ENCODE assay signal across 10 mouse cellular contexts in genomic region chr11:36334100-36334735, GRCm38 (mm10).
A peak's percentile ranks its signal among the peaks of the same experiment; 100 is the strongest.
DNase-seq lines count a peak whose midpoint lies in the region; ATAC-seq lines count a peak whose summit lies in the region.
"Had no signal": no experiment of that assay in that cellular context is flagged by ENCODE, and none has a peak within 500 bp of the region (broad histone marks: within the 10 kb centered on the region; RNA-seq: fewer than 3 reads in every experiment).

No protein-coding gene starts in this region.

- H3K9me3 ChIP-seq in heart, embryonic 13.5 days: no peaks in the 10 kb centered on the region
- no peaks in the 10 kb centered on the region for H3K9me3 ChIP-seq in forebrain, embryonic 14.5 days (replicated peaks; ENCODE audit: control insufficient read depth, low read length)
- H3K9me3 ChIP-seq in midbrain, embryonic 11.5 days (ENCODE audit: control insufficient read depth, low read length): no peaks in the 10 kb centered on the region

- no peak overlapping the region for H3K27ac ChIP-seq in heart, embryonic 13.5 days (replicated peaks)
- H3K27ac ChIP-seq in forebrain, embryonic 14.5 days (ENCODE audit: low read depth, low read length): no peak overlapping the region
- no peak overlapping the region for H3K27ac ChIP-seq in midbrain, embryonic 11.5 days (ENCODE audit: low read depth, low read length)

- 4% methylated on average over 7 of the region's 7 CpGs for WGBS in heart, embryonic 13.5 days
- 4% methylated on average over 7 of the region's 7 CpGs for WGBS in forebrain, embryonic 14.5 days
- 10% methylated on average over 7 of the region's 7 CpGs for WGBS in midbrain, embryonic 11.5 days

- no peak for DNase-seq in heart, adult 9 months (ENCODE audit: low spot score in 2 of 2)
- peak; percentile 5 for DNase-seq in adrenal gland, postnatal 25 days
- DNase-seq in forebrain, embryonic 14.5 days (ENCODE audit: low spot score): peak; percentile 46
- peak; percentile 82 for DNase-seq in midbrain, embryonic 11.5 days (ENCODE audit: low spot score, missing footprints)
- DNase-seq in thymus, adult 18-20 months: no peak
- DNase-seq in right cerebral cortex, postnatal 14 days: no peak

- no peak overlapping the region; the same call in 1 of the 2 replicates for H3K9ac ChIP-seq in heart, embryonic 13.5 days
- H3K9ac ChIP-seq in forebrain, embryonic 14.5 days (ENCODE audit: low read length): no peak overlapping the region
- H3K9ac ChIP-seq in midbrain, embryonic 11.5 days (ENCODE audit: low read length): no peak overlapping the region

- peak overlapping the region; percentile 45 for H3K4me2 ChIP-seq in heart, embryonic 13.5 days
- H3K4me2 ChIP-seq in forebrain, embryonic 14.5 days (ENCODE audit: low read length): no peak overlapping the region
- no peak overlapping the region for H3K4me2 ChIP-seq in midbrain, embryonic 11.5 days

- no peaks in the 10 kb centered on the region for H3K36me3 ChIP-seq in heart, embryonic 13.5 days
- H3K36me3 ChIP-seq in forebrain, embryonic 14.5 days (ENCODE audit: control insufficient read depth, insufficient read depth, low read length): no peaks in the 10 kb centered on the region
- H3K36me3 ChIP-seq in midbrain, embryonic 11.5 days (ENCODE audit: control insufficient read depth, insufficient read depth, low read length): no peaks in the 10 kb centered on the region

- peaks cover 18% of the 10 kb centered on the region for H3K4me1 ChIP-seq in heart, embryonic 13.5 days
- peaks cover 16% of the 10 kb centered on the region; the same call in 1 of the 2 replicates for H3K4me1 ChIP-seq in forebrain, embryonic 14.5 days (ENCODE audit: control insufficient read depth, insufficient read depth, low read length)
- H3K4me1 ChIP-seq in midbrain, embryonic 11.5 days (ENCODE audit: control insufficient read depth, insufficient read depth, low read length): peaks cover 3% of the 10 kb centered on the region; the same call in 1 of the 2 replicates

- H3K27me3 ChIP-seq in heart, embryonic 13.5 days (replicated peaks): no peaks in the 10 kb centered on the region
- no peaks in the 10 kb centered on the region for H3K27me3 ChIP-seq in forebrain, embryonic 14.5 days (replicated peaks; ENCODE audit: control insufficient read depth, insufficient read depth, low read length)
- H3K27me3 ChIP-seq in midbrain, embryonic 11.5 days (ENCODE audit: control insufficient read depth, insufficient read depth, low read length): no peaks in the 10 kb centered on the region
- H3K27me3 ChIP-seq: CH12.LX had no signal

- ATAC-seq in heart, embryonic 13.5 days (ENCODE audit: extremely low read depth, insufficient number of reproducible peaks, low FRiP score, low TSS enrichment): no peak
- peak; percentile 58 for ATAC-seq in forebrain, embryonic 14.5 days
- no peak for ATAC-seq in midbrain, embryonic 11.5 days (ENCODE audit: low FRiP score)
- ATAC-seq in erythroid progenitor cell, adult 5-6 weeks (replicated peaks; ENCODE audit: low FRiP score, poor library complexity, severe bottlenecking): no peak

- no peak overlapping the region for H3K4me3 ChIP-seq in heart, embryonic 13.5 days
- no peak overlapping the region for H3K4me3 ChIP-seq in forebrain, embryonic 14.5 days (ENCODE audit: low read depth, low read length)
- no peak overlapping the region for H3K4me3 ChIP-seq in midbrain, embryonic 11.5 days (ENCODE audit: low read depth, low read length)
- H3K4me3 ChIP-seq: erythroblast, embryonic 14.5 days had no signal

Comparison
In these comparisons a context has a peak if more than half of its experiments do, and no peak if none do; other contexts are left out.
1. DNase-seq: peak in adrenal gland, postnatal 25 days (single experiment), forebrain, embryonic 14.5 days (single experiment) and midbrain, embryonic 11.5 days (single experiment); none in heart, adult 9 months (0 of 2), thymus, adult 18-20 months (0 of 2) and right cerebral cortex, postnatal 14 days (single experiment).